ENCODE assay signal across 7 mouse cellular contexts in the genomic region with DNA sequence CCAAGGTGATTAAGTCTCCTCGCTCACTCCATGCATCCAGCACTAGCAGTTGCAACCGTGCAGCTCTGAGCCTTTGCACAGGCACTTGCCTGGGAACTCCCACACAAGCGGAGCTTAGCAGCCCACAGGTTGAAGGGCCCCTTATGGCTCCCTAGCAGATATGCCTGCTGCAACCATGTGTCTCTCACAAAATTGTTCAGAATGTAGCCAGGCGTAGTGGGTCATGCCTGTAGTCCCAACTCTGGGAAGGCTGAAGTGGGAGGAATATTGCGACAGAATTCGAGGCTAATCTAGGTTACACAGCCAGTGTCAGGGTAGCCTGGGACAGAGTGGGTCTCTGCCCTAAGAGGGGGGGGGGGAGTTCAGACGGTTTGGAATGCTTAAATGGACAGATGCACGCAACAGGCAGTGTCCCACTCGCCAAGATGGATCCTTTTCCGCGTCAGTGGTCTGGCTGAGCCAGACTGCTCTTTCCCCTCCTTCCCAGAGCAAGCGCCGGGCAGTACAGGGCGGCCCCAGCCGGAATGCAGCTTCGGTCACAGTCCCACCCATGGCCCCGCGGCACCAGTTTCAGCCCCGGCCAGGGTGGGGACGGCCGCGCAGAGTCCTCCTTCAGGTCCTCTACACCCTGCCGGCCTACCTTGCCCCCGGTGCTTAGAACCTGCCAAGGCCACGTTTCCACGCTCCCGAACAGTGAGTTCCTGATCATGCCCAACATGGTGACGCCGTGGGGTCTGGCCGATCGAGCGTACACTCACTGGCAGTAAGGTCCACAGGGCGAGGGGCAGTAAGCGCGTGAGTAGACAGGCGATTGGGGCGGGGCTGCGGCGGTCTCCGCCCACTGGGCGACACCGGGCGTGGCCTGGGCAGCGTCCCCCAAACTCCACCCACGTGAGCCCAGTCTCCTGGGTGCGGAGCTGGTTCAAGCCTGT. TPM values are rescaled to one million over a fixed set of nuclear protein-coding genes. Genes with fewer than 3 reads are reported as not detected.
DNase-seq lines count a peak whose midpoint lies in the region; ATAC-seq and TF ChIP-seq lines count a peak whose summit lies in the region.

No protein-coding gene starts in this region.

- H3K27me3 ChIP-seq in embryonic facial prominence, embryonic 13.5 days, result no peaks in the 10 kb centered on the region
- no peaks in the 10 kb centered on the region for H3K27me3 ChIP-seq in limb, embryonic 14.5 days (ENCODE audit: control insufficient read depth, insufficient read depth, low read length)
- H3K27me3 ChIP-seq in midbrain, embryonic 16.5 days (ENCODE audit: control insufficient read depth, insufficient read depth, low read depth, low read length), result peaks cover 3% of the 10 kb centered on the region; the same call in 1 of the 2 replicates

- H3K9ac ChIP-seq in embryonic facial prominence, embryonic 13.5 days, result peak overlapping the region; percentile 80
- peak overlapping the region; percentile 78 for H3K9ac ChIP-seq in limb, embryonic 14.5 days (ENCODE audit: low read depth, low read length, severe bottlenecking)
- H3K9ac ChIP-seq in midbrain, embryonic 16.5 days (ENCODE audit: low read depth, low read length), result peak overlapping the region; percentile 72

- H3K4me3 ChIP-seq in bone marrow macrophage, adult 2 months (ENCODE audit: insufficient read depth, low read length), result peak overlapping the region; percentile 83
- peak overlapping the region; percentile 66 for H3K4me3 ChIP-seq in embryonic facial prominence, embryonic 13.5 days
- H3K4me3 ChIP-seq in limb, embryonic 14.5 days (replicated peaks; ENCODE audit: low read length), result peak overlapping the region; percentile 65
- H3K4me3 ChIP-seq in midbrain, embryonic 16.5 days (ENCODE audit: low read depth, low read length), result peak overlapping the region; percentile 52

- DNase-seq in heart, adult 18-20 months, result peak; percentile 90 to 93
- peak; percentile 85 to 91 for DNase-seq in kidney, adult 8-10 months
- DNase-seq in limb, embryonic 14.5 days (ENCODE audit: low spot score), result peak; percentile 76
- DNase-seq in spleen, postnatal 14 days (ENCODE audit: low spot score in 2 of 2), result peak; percentile 88 to 89

- H3K27ac ChIP-seq in bone marrow macrophage, adult 2 months (ENCODE audit: insufficient read depth, low read depth, low read length), result peak overlapping the region; percentile 5; the same call in 1 of the 2 replicates
- peak overlapping the region; percentile 44; the same call in 1 of the 2 replicates for H3K27ac ChIP-seq in embryonic facial prominence, embryonic 13.5 days
- peak overlapping the region; percentile 58 for H3K27ac ChIP-seq in limb, embryonic 14.5 days (replicated peaks; ENCODE audit: low read depth, low read length)
- H3K27ac ChIP-seq in midbrain, embryonic 16.5 days (ENCODE audit: low read length), result no peak overlapping the region

- no peak for TF ChIP-seq CTCF in bone marrow macrophage, adult 2 months (IDR thresholded peaks at IDR 0.05; ENCODE audit: low read depth, low read length)

- peak; percentile 77 for ATAC-seq in embryonic facial prominence, embryonic 13.5 days (ENCODE audit: insufficient number of reproducible peaks, insufficient read depth, low FRiP score, low TSS enrichment, low read depth)
- ATAC-seq in limb, embryonic 14.5 days (ENCODE audit: low FRiP score, low read depth), result peak; percentile 93
- ATAC-seq in midbrain, embryonic 16.5 days, result peak; percentile 89

- no peak for TF ChIP-seq POLR2A in bone marrow macrophage, adult 2 months (IDR thresholded peaks at IDR 0.05; ENCODE audit: borderline replicate concordance, low read depth, low read length)
- 0 out of 2 replicates have a peak, but pooled peaks have one; percentile 49 for TF ChIP-seq POLR2A in limb, embryonic 14.5 days (IDR thresholded peaks at IDR 0.05; ENCODE audit: borderline replicate concordance, extremely low read depth, insufficient read depth, insufficient read length)

- no peaks in the 10 kb centered on the region for H3K9me3 ChIP-seq in embryonic facial prominence, embryonic 13.5 days
- H3K9me3 ChIP-seq in limb, embryonic 14.5 days (ENCODE audit: control insufficient read depth, low read length), result no peaks in the 10 kb centered on the region
- H3K9me3 ChIP-seq in midbrain, embryonic 16.5 days (replicated peaks; ENCODE audit: control insufficient read depth, low read length, poor library complexity, severe bottlenecking), result no peaks in the 10 kb centered on the region

- H3K4me1 ChIP-seq in bone marrow macrophage, adult 2 months (ENCODE audit: control insufficient read depth, insufficient read depth, low read length), result peaks cover 16% of the 10 kb centered on the region
- peaks cover 17% of the 10 kb centered on the region for H3K4me1 ChIP-seq in embryonic facial prominence, embryonic 13.5 days
- H3K4me1 ChIP-seq in limb, embryonic 14.5 days (ENCODE audit: control insufficient read depth, insufficient read depth, low read length), result 0 out of 2 replicates have a peak, but pooled peaks cover 4% of the 10 kb centered on the region
- H3K4me1 ChIP-seq in midbrain, embryonic 16.5 days (ENCODE audit: control insufficient read depth, insufficient read depth, low read length), result peaks cover 2% of the 10 kb centered on the region; the same call in 1 of the 2 replicates

- peak overlapping the region; percentile 90 for H3K4me2 ChIP-seq in embryonic facial prominence, embryonic 13.5 days
- peak overlapping the region; percentile 83 for H3K4me2 ChIP-seq in limb, embryonic 14.5 days (replicated peaks; ENCODE audit: low read depth, low read length, severe bottlenecking)
- peak overlapping the region; percentile 81 for H3K4me2 ChIP-seq in midbrain, embryonic 16.5 days (ENCODE audit: low read length)

- H3K36me3 ChIP-seq in embryonic facial prominence, embryonic 13.5 days, result no peaks in the 10 kb centered on the region
- no peaks in the 10 kb centered on the region for H3K36me3 ChIP-seq in limb, embryonic 14.5 days (ENCODE audit: control insufficient read depth, insufficient read depth, low read length)
- H3K36me3 ChIP-seq in midbrain, embryonic 16.5 days (ENCODE audit: control insufficient read depth, insufficient read depth, low read length), result no peaks in the 10 kb centered on the region

- 4% methylated on average over 46 of the region's 46 CpGs for WGBS in embryonic facial prominence, embryonic 13.5 days
- 4% methylated on average over 39 of the region's 46 CpGs for WGBS in limb, embryonic 14.5 days
- 3% methylated on average over 46 of the region's 46 CpGs for WGBS in midbrain, embryonic 16.5 days

RNA-seq across cellular contexts. Expression of a gene that starts 30.1 kb away (rescaled TPM):
- polyA plus RNA-seq in bone marrow macrophage, adult 2 months (2012; ENCODE audit: insufficient read depth, insufficient read length, missing spikeins), result 5.7 and 6.7 TPM in 2 replicates
- polyA plus RNA-seq in embryonic facial prominence, embryonic 13.5 days (2015; fragmentation: Nextera tagmentation; extraction: Ambion mirVana), result 23.4 and 27.5 TPM in 2 replicates
- 1 to 10 TPM; 7.7 to 9.0 TPM for total RNA-seq in heart, adult 18-20 months (2021)
- polyA plus RNA-seq in limb, embryonic 14.5 days (2012; rRNA removed), result 26.2 and 31.6 TPM in 2 replicates
- polyA plus RNA-seq in limb, embryonic 14.5 days (2014; fragmentation: Nextera tagmentation; extraction: Ambion mirVana), result 23.9 and 27.3 TPM in 2 replicates
- 123 and 139 TPM in 2 replicates for polyA plus RNA-seq in midbrain, embryonic 16.5 days (2015; fragmentation: Nextera tagmentation; extraction: Ambion mirVana)

RNA-seq across cellular contexts. Expression of a gene that starts 30.2 kb away (rescaled TPM):
- 27.4 and 28.7 TPM in 2 replicates for polyA plus RNA-seq in bone marrow macrophage, adult 2 months (2012; ENCODE audit: insufficient read depth, insufficient read length, missing spikeins)
- 7.5 TPM in 2 replicates for polyA plus RNA-seq in embryonic facial prominence, embryonic 13.5 days (2015; fragmentation: Nextera tagmentation; extraction: Ambion mirVana)
- 10 to 100 TPM; 64.7 to 68.9 TPM for total RNA-seq in heart, adult 18-20 months (2021)
- polyA plus RNA-seq in limb, embryonic 14.5 days (2012; rRNA removed), result 16.6 and 23.2 TPM in 2 replicates
- 5.7 and 5.9 TPM in 2 replicates for polyA plus RNA-seq in limb, embryonic 14.5 days (2014; fragmentation: Nextera tagmentation; extraction: Ambion mirVana)
- 4.6 and 5.5 TPM in 2 replicates for polyA plus RNA-seq in midbrain, embryonic 16.5 days (2015; fragmentation: Nextera tagmentation; extraction: Ambion mirVana)

RNA-seq across cellular contexts. Expression of a gene that starts 49.6 kb away (rescaled TPM):
- polyA plus RNA-seq in bone marrow macrophage, adult 2 months (2012; ENCODE audit: insufficient read depth, insufficient read length, missing spikeins), result not detected in 2 replicates
- polyA plus RNA-seq in embryonic facial prominence, embryonic 13.5 days (2015; fragmentation: Nextera tagmentation; extraction: Ambion mirVana), result not detected in 2 replicates
- total RNA-seq in heart, adult 18-20 months (2021), result not detected
- polyA plus RNA-seq in limb, embryonic 14.5 days (2012; rRNA removed), result 0.10 and 0.23 TPM in 2 replicates
- 0.19 TPM in 1 of 2 replicates, not detected in the other for polyA plus RNA-seq in limb, embryonic 14.5 days (2014; fragmentation: Nextera tagmentation; extraction: Ambion mirVana)
- polyA plus RNA-seq in midbrain, embryonic 16.5 days (2015; fragmentation: Nextera tagmentation; extraction: Ambion mirVana), result not detected in 2 replicates
